Mouse (Mus musculus): ENCODE data around the gene Ncl.

Gene Ncl

DNA sequence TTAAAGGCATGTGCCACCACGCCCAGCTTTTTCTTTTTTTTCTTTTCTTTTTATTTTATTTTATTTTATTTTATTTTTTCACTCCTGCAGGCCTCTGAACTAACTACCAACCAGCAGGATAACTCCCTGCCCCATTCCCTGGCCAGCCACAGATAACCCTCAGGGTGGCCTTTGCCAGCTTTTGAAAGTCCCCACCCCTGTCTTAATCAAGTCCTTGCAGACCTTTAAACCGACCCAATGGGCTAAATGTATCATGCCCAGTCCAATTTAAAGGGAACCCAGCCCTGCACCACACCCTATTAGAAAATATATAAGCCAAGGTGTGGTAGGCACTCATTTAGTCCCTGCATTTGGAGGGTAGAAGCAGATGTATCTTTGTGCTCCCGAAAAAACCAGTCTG lies 46.9 kb downstream of the Ncl start:
- no peak for DNase-seq (ENCODE audit: low spot score)

DNA sequence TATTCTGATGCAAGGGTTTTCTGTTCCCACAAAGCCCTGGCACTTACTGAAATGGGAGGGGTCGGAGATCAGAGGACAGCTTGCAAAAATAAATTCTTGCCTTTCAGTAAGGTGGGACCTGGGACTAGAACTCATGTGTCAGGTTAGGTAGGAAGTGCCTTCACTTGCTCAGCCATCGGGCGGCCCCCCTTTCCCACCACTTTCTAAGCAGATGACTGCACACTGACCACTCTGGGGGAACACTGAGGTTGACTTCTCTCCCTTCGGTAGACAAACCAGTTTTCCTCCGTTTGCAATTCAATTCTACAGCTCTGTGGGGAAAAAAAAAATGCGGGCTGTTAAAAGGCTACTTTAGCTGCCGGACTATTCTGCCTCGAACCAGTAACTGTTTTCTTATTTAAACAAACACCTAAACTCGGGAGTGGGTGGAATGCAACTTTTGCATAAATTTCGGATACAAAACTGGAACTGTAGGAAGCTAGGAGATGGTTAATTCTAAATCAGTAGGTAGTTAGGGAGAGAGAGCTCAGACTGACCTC lies 47.7 kb downstream of the Ncl start:
- peak; percentile 38 for DNase-seq (ENCODE audit: low spot score)

DNA sequence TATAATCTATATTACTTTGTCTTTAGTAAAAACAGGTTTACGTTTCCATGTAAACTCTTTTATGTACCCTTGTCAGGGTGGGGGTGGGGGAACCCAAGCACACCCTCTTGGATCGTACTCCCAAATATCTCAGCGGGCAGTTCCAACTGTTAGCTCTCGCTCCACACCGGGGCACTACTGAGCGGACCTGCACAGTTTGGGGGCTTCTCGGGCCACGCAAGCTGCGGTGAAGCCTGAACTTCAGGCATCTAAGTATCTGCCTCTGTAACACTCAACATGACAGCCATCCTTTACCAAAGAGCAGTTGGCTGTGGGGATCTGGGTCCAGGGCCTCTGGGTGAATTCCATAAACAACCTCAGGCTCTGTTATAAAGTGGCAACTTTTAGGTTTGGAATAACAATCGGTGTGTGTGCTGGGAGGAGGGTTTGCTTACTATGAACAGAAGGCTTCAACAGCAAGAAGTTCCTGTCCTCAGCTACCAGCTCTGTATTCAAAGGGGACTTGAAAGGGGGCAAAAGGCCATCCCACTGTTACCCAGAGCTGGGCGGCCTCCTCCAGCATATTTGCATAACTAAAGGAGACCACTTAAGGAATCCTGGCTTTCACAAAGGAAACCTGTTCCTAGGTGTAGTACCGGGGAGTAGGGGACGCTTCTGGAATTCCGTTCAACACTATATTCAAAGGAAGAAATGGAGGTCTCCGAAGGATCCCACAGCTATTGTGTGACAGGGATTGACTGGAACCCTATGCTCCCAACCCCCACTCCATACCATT lies 48.5 kb downstream of the Ncl start:
- peak; percentile 47 for DNase-seq (ENCODE audit: low spot score)

DNA sequence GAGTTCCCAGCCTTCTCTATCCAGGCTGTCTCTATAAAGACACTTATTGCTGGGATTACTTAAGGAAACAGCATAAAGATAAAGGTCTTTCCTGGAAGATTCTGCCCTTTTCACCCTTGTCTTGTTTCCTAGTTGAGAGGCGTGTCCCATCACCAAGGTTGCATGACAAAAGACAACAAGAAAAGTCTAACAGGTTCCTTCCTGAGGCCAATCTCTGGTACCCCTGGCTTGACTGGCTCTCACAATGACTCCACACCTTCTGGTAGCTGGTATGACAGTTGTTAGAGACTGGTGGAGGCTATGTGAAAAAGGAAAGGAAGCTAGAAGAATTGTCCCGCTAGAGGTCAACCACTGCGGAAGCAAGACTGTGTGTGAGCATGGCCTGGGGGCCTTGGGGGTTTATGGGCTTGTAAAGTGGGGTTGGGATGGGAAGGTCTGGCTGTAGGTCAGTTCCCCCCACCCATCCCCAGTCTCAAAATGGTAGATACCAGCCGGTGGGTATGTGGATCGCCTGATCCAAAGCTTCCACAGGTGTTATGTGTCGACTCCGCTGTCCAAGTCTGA lies 49.8 kb downstream of the Ncl start:
- DNase-seq (ENCODE audit: low spot score), result no peak

DNA sequence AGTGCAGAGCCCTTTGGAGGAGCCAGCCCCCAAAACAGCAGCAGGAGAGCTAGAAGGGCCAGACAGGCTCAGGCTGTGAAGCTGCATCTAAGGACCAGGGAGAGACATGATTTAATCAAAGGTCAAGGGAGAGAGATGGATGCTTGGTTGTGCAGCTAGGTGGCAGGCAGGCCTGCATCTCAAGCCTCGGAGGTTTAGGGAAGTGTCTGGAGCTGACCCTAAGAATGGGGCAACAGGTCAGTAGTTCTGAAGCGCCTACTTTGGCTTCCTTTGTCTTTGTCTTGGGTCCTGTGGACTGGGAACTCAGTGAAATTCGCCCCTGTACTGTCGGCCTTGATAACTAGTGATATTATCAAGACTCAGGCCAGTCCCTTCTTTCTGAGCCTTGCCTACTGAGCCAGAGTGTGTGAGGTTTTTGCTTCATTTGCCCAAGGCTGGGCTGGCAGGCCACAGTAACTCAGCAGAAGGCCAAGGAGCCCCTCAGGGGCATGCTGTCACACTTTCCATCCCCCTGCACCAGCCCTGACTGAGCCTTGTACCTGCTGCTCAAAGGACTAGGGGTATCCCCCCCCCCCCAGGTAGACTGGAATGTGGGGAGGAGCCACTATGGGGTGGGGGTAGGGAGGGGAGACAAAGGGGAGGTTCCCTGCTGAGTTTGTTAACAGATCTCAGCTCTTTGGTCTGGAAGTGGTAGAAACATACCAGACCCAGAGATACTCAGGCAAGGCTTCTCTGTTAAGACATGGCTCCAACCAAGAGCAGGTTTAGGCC lies 51.1 kb downstream of the Ncl start:
- no peak for DNase-seq (ENCODE audit: low spot score)

DNA sequence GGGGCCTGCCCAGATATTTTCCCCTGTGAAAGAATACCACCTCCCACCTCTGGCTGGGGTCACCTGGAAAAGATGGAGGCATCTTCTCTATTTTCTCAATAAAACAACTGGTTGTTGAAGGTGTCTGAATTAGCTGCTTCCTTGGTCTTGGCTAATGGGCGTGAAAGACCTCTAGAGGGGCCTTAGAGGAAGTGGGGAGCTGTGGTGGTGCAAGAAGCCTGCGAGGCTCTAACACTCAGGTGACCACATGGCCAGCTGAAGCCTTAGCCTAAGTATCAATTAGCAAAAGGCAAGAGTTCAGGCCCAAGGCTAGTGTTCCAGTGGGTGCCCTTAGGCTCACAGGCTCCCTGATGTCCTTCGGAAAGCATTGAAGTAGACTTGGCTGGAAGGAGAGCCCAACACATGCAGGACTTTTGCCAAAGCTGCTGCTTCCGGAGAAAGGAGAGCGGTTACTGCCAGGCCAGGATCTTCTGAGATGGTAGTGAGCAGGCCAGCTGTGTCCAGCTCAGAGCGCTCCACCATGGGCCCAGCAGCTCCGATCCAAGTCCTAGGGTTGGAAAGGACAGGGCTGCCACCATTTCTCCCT lies 51.9 kb downstream of the Ncl start:
- DNase-seq (ENCODE audit: low spot score), result no peak

DNA sequence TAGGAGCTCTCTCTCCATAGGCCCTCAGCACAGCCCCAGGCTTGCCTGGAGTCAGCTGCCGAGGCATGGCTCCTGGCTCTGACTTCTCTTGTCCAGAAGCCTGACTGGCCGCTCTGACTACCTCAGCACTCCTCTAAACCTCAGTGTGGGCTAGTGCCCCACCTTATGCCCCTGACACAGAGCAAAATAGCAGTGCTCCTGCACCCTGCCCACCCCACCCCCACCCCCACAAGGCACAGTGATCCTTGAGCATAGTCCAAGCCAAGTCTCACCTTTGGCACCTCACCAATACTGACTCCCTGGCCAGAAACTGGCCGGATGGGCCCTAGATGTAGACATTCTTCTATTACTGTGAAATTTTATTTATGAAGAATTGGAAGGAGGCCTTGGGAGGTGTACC lies 52.5 kb downstream of the Ncl start:
- no peak for DNase-seq (ENCODE audit: low spot score)

DNA sequence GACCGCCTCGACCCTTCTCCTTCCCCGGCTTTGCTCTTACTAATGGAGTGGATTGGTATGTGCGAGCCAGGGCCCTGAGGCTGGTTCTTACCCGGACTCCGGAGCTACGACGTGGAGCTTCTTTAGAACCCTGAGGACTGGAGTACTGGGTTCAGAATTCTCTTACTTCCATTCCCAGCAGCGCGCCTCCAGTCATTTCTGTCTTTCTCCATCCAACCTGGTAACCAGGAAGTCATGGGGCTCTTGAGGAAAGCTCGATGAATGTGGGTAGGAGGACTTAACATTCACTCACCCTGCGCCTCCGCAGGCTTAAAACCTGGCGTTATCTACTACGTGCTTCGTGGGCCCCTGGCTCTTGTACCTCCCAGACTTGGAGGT lies 55.3 kb downstream of the Ncl start:
- no peak for DNase-seq (ENCODE audit: low spot score)

DNA sequence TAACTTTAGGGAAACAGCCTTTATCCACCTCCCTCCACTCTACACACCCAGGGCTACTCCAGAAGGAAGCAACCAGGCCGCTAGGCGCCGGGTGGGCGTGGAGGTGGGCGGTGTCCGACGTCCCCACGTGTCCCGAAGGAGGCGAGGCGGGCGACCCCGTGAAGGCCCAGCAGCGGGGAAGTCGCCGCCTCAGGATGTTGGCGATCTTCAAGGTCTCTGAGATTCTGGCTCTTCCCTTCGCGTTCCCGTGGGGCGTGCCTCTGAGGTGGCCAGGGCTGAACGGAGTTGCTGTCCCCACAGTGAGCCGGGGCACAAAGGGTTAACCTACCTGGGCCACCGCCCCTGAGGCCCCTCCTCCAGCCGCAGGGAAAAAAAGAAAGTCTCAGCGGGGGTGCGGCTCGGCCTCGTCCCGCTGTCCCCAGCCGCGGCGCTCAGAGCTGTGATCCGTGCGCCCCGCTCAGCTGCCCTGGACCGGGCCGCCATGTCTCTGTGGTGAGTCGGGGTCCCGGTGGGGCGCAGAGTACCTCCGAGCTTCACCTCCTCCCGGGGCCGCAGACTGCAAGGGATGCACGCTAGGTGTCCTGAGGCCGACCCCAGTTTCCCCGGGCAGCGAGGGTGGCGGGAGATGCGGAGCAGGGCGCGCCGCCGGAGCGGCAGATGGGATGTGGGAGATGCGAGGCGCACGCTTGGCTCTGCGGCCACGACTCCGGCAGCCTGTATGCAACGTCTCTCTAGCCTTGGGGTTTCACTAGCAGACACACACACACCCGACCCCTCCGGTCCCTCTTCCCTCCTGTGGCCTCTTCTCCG lies 55.9 kb downstream of the Ncl start:
- peak; percentile 88 for DNase-seq (ENCODE audit: low spot score)

DNA sequence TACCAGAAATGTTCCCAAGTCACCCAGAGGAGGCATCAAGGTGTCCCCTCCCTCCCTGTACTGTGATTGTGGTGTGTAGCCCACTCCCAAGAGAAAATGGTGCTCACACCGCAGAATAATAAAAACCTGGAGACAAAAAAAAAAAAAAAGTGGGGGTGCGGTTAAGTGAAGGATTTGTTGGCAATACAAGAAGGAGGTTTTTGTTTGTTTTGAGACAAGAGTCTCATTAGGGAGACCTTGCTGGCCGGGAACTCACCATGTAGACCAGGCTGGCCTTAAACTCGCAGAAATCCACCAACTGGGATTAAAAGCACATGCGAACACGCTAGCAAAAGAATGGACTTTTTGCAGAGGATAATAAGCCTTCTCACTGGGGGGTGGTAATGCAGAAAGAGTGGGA lies 56.7 kb downstream of the Ncl start, which contains the start of gene B3gnt7:
TSS of gene B3gnt7 (plus strand) at position 301 of the 400 bp plus-strand sequence.
- no peak for DNase-seq (ENCODE audit: low spot score)

DNA sequence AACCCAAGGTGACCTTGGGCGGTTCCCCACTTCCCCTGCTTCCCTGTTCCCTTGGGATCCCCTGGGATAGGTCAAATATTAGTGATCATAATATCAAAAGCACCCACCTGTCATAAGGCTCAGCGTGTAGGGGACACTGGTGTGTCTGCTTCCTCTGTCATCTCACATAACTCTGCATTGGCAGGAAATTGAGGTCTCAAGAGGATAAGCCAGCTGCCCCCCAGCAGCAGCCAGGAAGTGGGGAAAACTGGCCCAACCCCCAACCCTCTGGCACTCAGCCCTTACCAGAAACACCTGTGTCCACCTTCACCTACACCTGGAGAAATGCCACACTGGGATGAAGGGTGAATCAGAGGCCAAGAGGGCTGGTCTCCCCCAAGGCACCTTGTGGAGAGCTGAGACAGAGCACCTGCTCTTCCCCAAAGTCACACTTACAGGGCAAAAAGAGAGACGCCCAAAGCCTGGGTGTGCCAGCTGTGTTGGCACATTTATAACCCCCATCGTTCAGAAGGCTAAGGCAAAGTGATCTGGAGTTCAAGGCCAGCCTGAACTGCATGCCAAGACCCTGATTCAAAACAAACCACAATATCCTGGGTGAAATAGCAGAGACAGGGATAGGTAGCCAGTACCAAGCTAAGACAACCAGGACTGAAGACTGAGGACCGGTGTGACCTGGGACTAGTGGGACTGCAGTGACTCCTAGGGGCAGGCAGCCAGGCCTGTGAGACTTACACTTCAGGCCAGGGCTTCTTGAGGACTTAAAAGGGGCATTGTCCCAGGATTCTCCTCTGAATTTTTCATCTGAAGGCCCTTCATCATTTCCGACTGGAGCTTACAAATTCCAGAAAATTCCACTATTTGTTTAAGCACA lies 57.7 kb downstream of the Ncl start:
- no peak for DNase-seq (ENCODE audit: low spot score)

DNA sequence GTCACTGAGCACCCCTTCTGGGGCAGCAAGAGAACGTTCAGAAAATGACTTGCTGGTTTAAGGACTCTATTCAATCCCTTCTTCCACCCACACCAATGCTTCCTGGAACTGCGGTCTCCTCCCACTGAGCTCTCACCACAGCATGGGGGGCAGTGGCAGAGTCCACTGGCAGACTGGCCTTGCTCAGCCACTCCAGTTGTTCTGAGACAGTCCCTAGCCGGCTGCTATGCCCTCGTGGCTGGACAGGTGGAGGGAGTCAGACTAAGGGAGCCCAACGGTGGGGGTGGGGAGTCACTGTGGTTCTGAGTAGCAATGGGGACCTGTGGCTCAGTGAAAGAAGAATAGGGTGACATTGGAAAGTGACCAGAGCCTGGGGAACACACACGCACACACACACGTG lies 58.5 kb downstream of the Ncl start:
- no peak for DNase-seq (ENCODE audit: low spot score)

DNA sequence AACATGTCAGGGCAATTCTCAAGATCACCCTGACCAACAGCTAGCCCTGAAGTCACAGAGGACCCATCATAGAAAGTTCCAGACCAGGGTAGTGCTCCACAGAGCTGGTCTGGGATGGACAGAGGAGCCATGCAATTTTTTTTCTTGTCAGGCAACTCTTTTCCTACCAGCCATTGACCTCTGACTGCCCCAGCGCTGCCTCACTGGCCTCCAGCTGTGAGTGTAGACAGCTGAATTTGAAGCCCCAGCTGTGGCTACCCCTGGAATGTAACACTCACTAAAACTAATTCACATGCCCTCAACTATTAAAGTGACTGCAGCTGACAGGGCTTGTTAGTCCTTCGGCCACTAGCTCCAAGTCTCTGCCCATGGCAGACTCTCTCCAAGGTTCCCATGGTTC lies 59.1 kb downstream of the Ncl start:
- DNase-seq (ENCODE audit: low spot score), result peak; percentile 68
